Mouse (Mus musculus): Measurements from ENCODE around the gene Adgre1. TPM values are rescaled to one million over a fixed set of nuclear protein-coding genes. Genes with fewer than 3 reads are reported as not detected.
A peak's percentile ranks its signal among the peaks of the same experiment; 100 is the strongest.

Adgre1 gene
- polyA plus RNA-seq, 1 experiment from 2014 or later = 496 TPM

DNA sequence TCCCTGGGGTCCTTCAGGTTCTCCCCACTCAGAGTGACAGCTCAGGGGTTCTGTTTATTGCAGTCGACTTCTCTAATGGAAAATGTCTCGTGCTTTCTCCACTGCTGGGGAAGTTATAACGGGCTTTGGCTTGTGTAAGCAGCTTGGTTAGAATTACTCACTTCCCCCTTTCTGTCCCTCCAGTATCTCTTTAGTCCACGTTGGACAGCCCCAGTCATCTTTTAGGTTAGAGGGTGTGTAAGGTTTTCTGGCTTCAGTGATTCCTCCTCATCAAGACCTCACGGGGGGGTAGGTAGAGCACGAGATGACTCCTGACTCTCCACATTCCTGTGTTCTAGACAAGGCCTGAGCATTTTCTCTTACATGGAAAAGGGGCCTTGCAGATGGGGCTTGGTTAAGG lies 11.5 kb upstream of the Adgre1 start:
- WGBS (ENCODE audit: missing documents) = 2% methylated on average over 6 of the region's 6 CpGs
- H3K4me3 ChIP-seq (ENCODE audit: inconsistent target) = no peak overlapping the region
- H3K27ac ChIP-seq = peak overlapping the region; percentile 99
- H3K79me2 ChIP-seq (ENCODE audit: inconsistent target) = no peaks in the 10 kb centered on the region
- no peaks in the 10 kb centered on the region for H3K36me3 ChIP-seq (ENCODE audit: inconsistent target)

GRCm38 (mm10) chr17:57347781-57348180 lies 10.7 kb upstream of the Adgre1 start:
- Histone ChIP-seq H3K79me2 (ENCODE audit: inconsistent target) (no peaks in the 10 kb centered on the region), H3K4me3 (ENCODE audit: inconsistent target) (no peak overlapping the region), H3K36me3 (ENCODE audit: inconsistent target) (no peaks in the 10 kb centered on the region), H3K27ac (peak overlapping the region; percentile 99)
- WGBS (ENCODE audit: missing documents) = 25% methylated on average over 2 of the region's 2 CpGs

DNA sequence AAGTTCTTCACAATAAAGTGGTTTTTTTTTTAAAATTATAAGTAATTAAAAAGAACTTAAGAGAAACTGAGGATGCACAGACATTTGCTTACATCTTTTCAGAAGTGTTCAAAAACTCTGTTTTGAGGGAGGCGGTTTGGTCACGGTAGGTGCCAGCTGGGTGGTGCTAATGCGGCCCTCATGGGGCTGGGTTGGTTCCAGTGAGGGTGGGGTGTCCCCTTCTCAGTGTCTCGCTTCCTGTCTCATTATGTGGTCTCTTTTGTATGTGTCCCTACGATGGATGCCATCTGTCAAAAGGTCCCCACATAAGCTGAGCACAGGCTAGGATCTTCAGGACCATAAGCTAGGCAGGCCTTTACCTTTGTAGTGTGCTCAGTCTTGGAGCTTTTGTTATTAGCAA lies 9.4 kb upstream of the Adgre1 start:
- 0 out of 2 replicates have a peak overlapping the region, but pooled peaks have one; percentile 99 for H3K27ac ChIP-seq
- 73% methylated on average over 4 of the region's 5 CpGs for WGBS (ENCODE audit: missing documents)
- H3K79me2 ChIP-seq (ENCODE audit: inconsistent target) = no peaks in the 10 kb centered on the region
- H3K4me3 ChIP-seq (ENCODE audit: inconsistent target) = no peak overlapping the region
- no peaks in the 10 kb centered on the region for H3K36me3 ChIP-seq (ENCODE audit: inconsistent target)

GRCm38 (mm10) chr17:57350212-57350611 lies 8.3 kb upstream of the Adgre1 start:
- Histone ChIP-seq H3K4me3 (ENCODE audit: inconsistent target) (no peak overlapping the region), H3K27ac (no peak overlapping the region), H3K79me2 (ENCODE audit: inconsistent target) (no peaks in the 10 kb centered on the region), H3K36me3 (ENCODE audit: inconsistent target) (no peaks in the 10 kb centered on the region)
- 93% methylated on average over 5 of the region's 5 CpGs for WGBS (ENCODE audit: missing documents)

DNA sequence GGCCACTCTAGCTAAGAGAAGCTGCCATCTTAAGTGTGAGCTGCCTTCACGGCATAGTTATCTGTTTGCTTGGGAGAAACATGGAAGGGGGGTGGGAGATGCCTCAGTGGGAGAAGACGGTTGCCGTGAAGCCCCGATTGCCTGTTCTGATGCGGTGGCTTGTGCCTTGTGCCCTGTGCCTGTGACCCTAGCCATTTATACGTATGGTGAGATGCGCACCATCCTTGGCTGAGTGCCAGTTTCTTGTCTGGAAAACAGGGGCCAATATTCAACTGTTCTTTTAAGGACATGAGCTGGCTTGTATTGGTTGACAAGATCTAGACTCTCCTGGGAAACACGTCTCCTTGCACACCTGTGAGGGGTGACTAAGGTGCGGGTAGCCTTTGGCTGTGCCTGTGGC lies 7.4 kb upstream of the Adgre1 start:
- WGBS (ENCODE audit: missing documents) = 93% methylated on average over 9 of the region's 9 CpGs
- Histone ChIP-seq H3K27ac (no peak overlapping the region), H3K36me3 (ENCODE audit: inconsistent target) (no peaks in the 10 kb centered on the region), H3K4me3 (ENCODE audit: inconsistent target) (no peak overlapping the region), H3K79me2 (ENCODE audit: inconsistent target) (no peaks in the 10 kb centered on the region)

DNA sequence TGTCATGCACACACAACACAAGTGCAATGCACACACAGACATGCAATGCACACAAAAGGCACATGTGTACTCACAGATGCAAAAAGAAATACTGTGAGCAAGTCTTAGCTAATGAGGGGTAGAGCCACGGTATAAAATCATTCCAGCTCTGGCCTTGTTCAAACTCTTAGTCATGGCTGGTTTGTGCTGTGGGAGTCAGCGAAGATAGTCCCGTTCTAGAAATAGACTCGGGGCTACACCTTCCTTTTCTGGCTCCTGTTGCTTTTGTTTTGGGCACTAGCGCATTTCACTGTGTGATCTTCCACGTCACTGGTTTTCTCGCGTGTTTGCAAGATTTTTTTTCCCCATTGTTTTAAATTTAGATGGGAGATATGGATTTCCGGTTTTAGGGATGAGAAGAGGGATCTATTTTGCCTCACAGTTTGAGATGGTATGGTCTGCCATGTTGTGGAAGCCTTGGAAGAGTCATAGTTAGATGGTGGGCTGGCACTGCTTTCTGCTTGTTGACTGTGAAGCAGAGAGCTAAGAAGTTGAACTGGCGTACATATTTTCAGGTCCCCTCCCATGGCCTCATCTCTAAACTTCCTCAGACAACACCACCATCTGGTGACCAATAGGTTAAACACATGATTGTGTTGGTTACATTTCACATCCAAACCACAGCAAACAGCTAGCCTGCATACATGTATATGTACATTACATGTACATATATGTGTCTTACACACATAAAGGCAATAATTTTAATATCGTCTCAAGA lies 1.2 kb downstream of the Adgre1 start:
- H3K36me3 ChIP-seq (ENCODE audit: inconsistent target) = no peaks in the 10 kb centered on the region; the same call in 1 of the 2 replicates
- H3K27ac ChIP-seq = peak overlapping the region; percentile 93
- H3K79me2 ChIP-seq (ENCODE audit: inconsistent target) = peaks cover 61% of the 10 kb centered on the region
- WGBS (ENCODE audit: missing documents) = 63% methylated on average over 11 of the region's 11 CpGs
- H3K4me3 ChIP-seq (ENCODE audit: inconsistent target) = peak overlapping the region; percentile 76

Other genes starting within 250 kb of the Adgre1 start
- gene Cd70, start 208.9 kb upstream of the Adgre1 start, polyA plus RNA-seq (2018) = not detected in 3 replicates
- gene Tnfsf14, start 164.5 kb upstream of the Adgre1 start, polyA plus RNA-seq (2018) = 1.7 to 2.2 TPM (median 2.2 TPM) in 3 replicates
- gene C3, start 130.6 kb upstream of the Adgre1 start, polyA plus RNA-seq (2018) = 15.9 to 57.7 TPM (median 40.8 TPM) in 3 replicates
- gene Gpr108, start 110.2 kb upstream of the Adgre1 start, polyA plus RNA-seq (2018) = 44.3 to 68.7 TPM (median 50.3 TPM) in 3 replicates
- 16.5 to 20.2 TPM (median 17.0 TPM) in 3 replicates for gene Trip10, start 109.2 kb upstream of the Adgre1 start, polyA plus RNA-seq (2018)
- gene Vav1, start 79.6 kb upstream of the Adgre1 start, polyA plus RNA-seq (2018) = 91.4 to 144 TPM (median 106 TPM) in 3 replicates
- not detected in 3 replicates for gene Vmn2r120, start 186.8 kb downstream of the Adgre1 start, polyA plus RNA-seq (2018)

Data from macrophage (primary cell).